Mouse (Mus musculus) kidney, adult 2 months (tissue): ENCODE measurements at regions not wholly inside any gene's neighbourhood (a gene's known extent, or its start where the extent isn't known, plus 50 kb on each side); places are given as distances from the start of the nearest gene placed in this dataset.

Source experiments
- DNase-seq: peaks from one replicate; pipeline ENCODE4 v3.0.0; 2021
- H3K27ac ChIP-seq: fragments of 200-500 bp; 2 replicates; pipeline ENCODE4 v1.5.1; 2012; ENCODE audit warnings: low read depth, low read length, control low read depth, inconsistent platforms; ENCODE audit not compliant: insufficient read depth
- H3K27me3 ChIP-seq: fragments of 200-500 bp; replicated peaks from 2 replicates; pipeline ENCODE4 v1.6.1; 2012; ENCODE audit warnings: mild to moderate bottlenecking, moderate library complexity, low read length, inconsistent platforms; ENCODE audit not compliant: control insufficient read depth, insufficient read depth
- H3K36me3 ChIP-seq: fragments of 200-500 bp; 2 replicates; pipeline ENCODE4 v1.6.1; 2012; ENCODE audit warnings: mild to moderate bottlenecking, moderate library complexity, low read length, inconsistent platforms; ENCODE audit not compliant: control insufficient read depth, insufficient read depth
- H3K4me1 ChIP-seq: fragments of 200-500 bp; 2 replicates; pipeline ENCODE4 v1.6.1; 2011; ENCODE audit warnings: low read length; ENCODE audit not compliant: control insufficient read depth, insufficient read depth
- H3K4me3 ChIP-seq: fragments of 200-500 bp; 2 replicates; pipeline ENCODE4 v1.5.1; 2011; ENCODE audit warnings: mild to moderate bottlenecking, low read depth, low read length, control low read depth; ENCODE audit not compliant: insufficient read depth
- CTCF ChIP-seq: fragments of 200-500 bp; conservative IDR thresholded peaks from 2 replicates; pipeline ENCODE4 v1.5.1; 2011; ENCODE audit warnings: low read depth, mild to moderate bottlenecking, control low read depth, low read length, moderate library complexity, mixed read lengths; ENCODE audit not compliant: insufficient read depth, insufficient read length
- POLR2A ChIP-seq: fragments of 200-500 bp; IDR thresholded peaks from one replicate; pipeline ENCODE4 v1.6.1; 2011; ENCODE audit warnings: low read depth, low read length, control low read depth
- WGBS: fragments of 180-500 bp; shearing (Covaris S2); methylation state at CpG from one replicate; pipeline ENCODE4 v1.1.7; 2018; 5-methylcytosine and 5-hydroxymethylcytosine counted together

DNA sequence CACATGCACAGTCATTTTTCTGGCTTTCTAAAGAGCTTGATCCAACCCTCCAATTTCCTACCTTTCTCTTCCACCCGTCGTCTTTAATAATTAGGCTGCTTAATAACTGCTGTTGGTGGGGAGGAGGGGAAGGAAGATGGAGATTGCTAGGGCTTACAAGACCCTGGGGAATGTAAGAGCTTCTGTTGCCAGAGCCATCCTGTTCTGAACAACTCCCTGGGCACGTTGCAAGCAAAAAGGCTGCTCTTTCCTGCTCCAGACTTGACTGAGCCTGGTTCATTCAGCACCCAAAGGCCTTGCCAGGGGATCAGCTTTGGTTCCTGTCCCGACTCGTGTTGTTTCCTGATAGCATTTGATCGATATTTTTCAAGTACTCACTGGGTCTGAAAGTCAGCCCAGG is 82.3 kb upstream of the Fut8 start:
- Histone ChIP-seq H3K4me3 (no peak overlapping the region), H3K27me3 (no peaks in the 10 kb centered on the region), H3K36me3 (no peaks in the 10 kb centered on the region), H3K4me1 (no peaks in the 10 kb centered on the region), H3K27ac (no peak overlapping the region)
- DNase-seq = no peak
- TF ChIP-seq CTCF (no peak), POLR2A (no peak)
- WGBS = 75% methylated on average over 6 of the region's 6 CpGs

DNA sequence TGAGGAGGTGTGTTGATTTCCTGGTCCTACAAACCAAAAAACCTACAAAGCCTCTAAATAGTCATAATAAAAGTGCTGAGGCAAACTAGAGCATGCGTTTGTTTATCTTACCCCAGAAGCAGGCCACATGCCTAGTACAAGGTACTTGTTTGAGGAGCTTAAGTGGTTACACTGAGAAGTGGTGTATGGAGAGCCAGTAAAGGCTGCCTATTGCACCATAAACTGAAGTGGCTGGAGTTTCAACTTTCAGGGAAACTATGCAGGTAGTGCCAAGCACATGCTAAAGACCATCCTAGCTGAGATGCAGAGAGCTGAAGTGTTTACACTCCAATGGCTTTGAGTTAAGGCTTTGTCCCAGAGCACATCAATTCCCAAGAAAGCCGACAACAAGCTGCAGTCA is 86.5 kb upstream of the Fut8 start:
- no peak overlapping the region for H3K4me3 ChIP-seq
- no peak for DNase-seq
- WGBS = 85% methylated on average over 2 of the region's 2 CpGs
- TF ChIP-seq POLR2A (no peak), CTCF (no peak)
- H3K27ac ChIP-seq = no peak overlapping the region
- no peaks in the 10 kb centered on the region for H3K36me3 ChIP-seq
- H3K27me3 ChIP-seq = no peaks in the 10 kb centered on the region
- no peaks in the 10 kb centered on the region for H3K4me1 ChIP-seq

DNA sequence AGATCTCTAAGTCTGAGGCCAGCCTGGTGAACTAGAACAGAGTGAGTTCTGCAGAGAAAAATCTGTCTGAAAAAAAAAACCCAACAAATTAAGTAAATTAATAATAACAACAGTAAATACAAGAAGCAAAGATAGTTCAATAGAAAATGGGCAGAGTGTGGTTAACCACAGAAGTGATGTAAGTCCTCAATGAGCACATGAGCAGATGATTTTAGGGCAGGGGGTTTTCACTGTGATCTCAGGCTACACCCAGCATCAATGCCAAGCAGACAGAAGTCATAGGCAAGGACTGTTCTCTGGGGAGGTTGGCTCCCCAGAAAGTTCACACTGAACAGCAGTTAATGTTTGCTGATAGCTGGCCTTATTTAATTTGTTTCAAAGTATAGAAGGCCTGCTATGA is 88.1 kb upstream of the Fut8 start:
- H3K27me3 ChIP-seq = no peaks in the 10 kb centered on the region
- no peak overlapping the region for H3K4me3 ChIP-seq
- DNase-seq = no peak
- H3K27ac ChIP-seq = no peak overlapping the region
- H3K4me1 ChIP-seq = no peaks in the 10 kb centered on the region
- H3K36me3 ChIP-seq = no peaks in the 10 kb centered on the region
- TF ChIP-seq POLR2A (no peak), CTCF (no peak)

DNA sequence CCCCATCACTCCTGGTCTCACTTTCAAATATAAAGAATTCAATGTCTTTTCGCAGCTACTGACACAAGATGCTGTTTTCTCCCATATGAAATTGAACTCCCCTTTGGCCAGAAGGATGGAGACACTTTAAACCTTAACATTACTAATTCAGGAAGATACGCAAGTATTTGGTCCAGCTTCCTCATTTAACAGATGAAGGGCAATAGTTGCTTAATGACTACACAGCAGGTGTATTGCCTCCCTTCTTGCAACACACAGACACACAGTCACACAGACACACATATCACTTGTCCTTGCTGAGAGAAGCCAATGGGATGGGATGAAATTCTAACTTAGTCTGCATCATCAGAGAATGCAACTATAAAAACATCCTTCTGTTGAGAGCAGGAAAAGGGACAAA is 89.8 kb upstream of the Fut8 start:
- DNase-seq = no peak
- H3K4me1 ChIP-seq = no peaks in the 10 kb centered on the region
- H3K4me3 ChIP-seq = no peak overlapping the region
- H3K27ac ChIP-seq = no peak overlapping the region
- H3K27me3 ChIP-seq = no peaks in the 10 kb centered on the region
- WGBS = 91% methylated on average over 2 of the region's 2 CpGs
- H3K36me3 ChIP-seq = no peaks in the 10 kb centered on the region
- no peak for TF ChIP-seq CTCF
- TF ChIP-seq POLR2A = no peak

DNA sequence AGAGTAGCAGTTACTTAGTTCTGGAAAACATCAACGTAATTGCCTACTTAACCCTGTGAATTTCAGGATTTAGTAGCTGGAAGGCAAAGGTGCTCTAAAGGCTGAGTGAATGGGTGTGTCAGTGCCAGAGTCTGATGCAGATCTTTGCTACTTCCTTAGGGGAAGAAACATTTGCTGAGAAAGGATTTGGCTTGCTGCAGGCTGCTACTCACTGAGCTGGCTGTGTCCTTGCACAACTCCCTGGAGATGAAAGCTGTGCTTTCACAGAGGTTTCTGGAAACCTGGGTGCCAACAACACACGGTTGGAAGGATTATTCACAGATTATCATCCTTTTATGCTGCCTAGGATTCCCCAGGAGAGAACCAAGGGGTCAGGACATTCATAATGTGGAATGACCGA is 94.0 kb upstream of the Fut8 start:
- WGBS = 64% methylated on average over 3 of the region's 3 CpGs
- Histone ChIP-seq H3K27ac (no peak overlapping the region), H3K4me3 (no peak overlapping the region), H3K27me3 (no peaks in the 10 kb centered on the region), H3K4me1 (peaks cover 5% of the 10 kb centered on the region), H3K36me3 (no peaks in the 10 kb centered on the region)
- no peak for DNase-seq
- TF ChIP-seq POLR2A (no peak), CTCF (no peak)

DNA sequence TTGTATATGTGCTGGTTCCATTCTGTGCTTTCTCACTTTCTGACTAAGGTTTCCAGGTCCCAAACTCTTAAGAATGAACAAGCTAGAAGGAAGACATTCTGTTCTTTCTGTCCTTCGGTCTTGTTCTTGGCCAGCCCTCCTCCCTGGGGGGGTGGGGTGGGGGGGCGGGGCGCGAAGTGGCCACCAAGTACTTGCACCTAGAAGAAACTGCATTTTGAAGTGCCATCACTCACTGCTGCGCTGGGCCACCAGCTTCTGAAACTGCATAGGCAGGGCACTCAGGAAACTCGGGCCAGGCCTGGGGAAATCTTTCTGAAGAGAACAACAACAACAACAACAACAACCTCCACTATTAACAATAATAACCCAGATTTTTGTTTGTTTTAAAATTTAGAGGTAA is 94.4 kb upstream of the Fut8 start:
- WGBS = 57% methylated on average over 6 of the region's 6 CpGs
- no peaks in the 10 kb centered on the region for H3K27me3 ChIP-seq
- DNase-seq = no peak
- H3K4me3 ChIP-seq = no peak overlapping the region
- no peak for TF ChIP-seq CTCF
- TF ChIP-seq POLR2A = no peak
- peaks cover 5% of the 10 kb centered on the region for H3K4me1 ChIP-seq
- no peaks in the 10 kb centered on the region for H3K36me3 ChIP-seq
- no peak overlapping the region for H3K27ac ChIP-seq

DNA sequence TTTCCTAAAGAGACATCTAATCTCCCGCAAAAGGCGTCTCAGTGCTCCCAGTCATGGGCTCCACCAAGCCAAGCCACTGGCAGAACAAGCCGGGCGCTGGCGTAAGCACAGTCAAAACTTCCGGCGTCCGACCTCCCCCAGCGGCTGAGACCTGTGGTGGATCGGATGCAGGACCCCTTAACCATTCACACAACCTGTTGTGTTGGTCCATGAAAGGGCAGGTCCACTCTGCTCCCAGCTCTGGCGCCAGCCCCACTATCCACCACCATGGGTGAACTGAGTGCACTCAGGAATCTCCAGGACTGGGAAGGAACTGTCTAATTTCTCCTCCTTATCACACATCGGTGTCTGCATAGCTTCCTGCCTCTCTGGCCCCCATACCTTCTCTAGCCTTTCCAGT is 94.8 kb upstream of the Fut8 start:
- no peak overlapping the region for H3K27ac ChIP-seq
- no peaks in the 10 kb centered on the region for H3K27me3 ChIP-seq
- TF ChIP-seq CTCF (no peak), POLR2A (no peak)
- no peak overlapping the region for H3K4me3 ChIP-seq
- H3K4me1 ChIP-seq = peaks cover 5% of the 10 kb centered on the region
- 92% methylated on average over 12 of the region's 12 CpGs for WGBS
- no peaks in the 10 kb centered on the region for H3K36me3 ChIP-seq
- DNase-seq = no peak

DNA sequence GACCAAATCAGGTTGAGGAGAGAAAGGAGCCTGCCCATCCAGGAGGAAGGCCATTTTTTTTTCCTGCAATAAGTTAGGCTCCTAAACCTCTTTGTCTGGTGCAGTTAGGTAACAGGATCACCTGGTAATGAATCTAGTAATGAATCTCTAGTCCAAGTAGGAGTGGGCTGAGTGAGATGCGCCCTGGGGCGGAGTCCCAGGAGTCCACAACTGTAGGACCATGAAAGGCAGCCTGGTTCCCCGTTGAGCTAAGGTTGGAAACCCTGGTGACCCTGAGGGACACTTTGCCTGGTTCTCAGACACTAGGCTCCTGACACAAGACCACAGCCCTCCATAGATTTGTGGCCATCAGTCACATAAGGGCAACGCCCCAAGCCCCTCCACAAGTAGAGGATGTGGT is 95.7 kb upstream of the Fut8 start:
- H3K27me3 ChIP-seq = no peaks in the 10 kb centered on the region
- no peaks in the 10 kb centered on the region for H3K36me3 ChIP-seq
- DNase-seq = no peak
- H3K4me1 ChIP-seq = peaks cover 5% of the 10 kb centered on the region
- no peak overlapping the region for H3K4me3 ChIP-seq
- no peak for TF ChIP-seq POLR2A
- no peak for TF ChIP-seq CTCF
- 89% methylated on average over 4 of the region's 4 CpGs for WGBS
- H3K27ac ChIP-seq = no peak overlapping the region
